Mouse (Mus musculus) lung, adult 2 months (tissue): Measurements from ENCODE around the gene Cbln1.

Source experiments
- CTCF ChIP-seq: fragments of 200-500 bp; IDR thresholded peaks from 2 replicates; pipeline ENCODE4 v1.5.1; 2011; ENCODE audit warnings: mild to moderate bottlenecking, low read length, control low read depth; ENCODE audit not compliant: insufficient read depth
- POLR2A ChIP-seq: fragments of 200-500 bp; IDR thresholded peaks from 2 replicates; pipeline ENCODE4 v1.6.1; 2011; ENCODE audit warnings: low read depth, mild to moderate bottlenecking, control low read depth, low read length, borderline replicate concordance; ENCODE audit errors: extremely low read depth

DNA sequence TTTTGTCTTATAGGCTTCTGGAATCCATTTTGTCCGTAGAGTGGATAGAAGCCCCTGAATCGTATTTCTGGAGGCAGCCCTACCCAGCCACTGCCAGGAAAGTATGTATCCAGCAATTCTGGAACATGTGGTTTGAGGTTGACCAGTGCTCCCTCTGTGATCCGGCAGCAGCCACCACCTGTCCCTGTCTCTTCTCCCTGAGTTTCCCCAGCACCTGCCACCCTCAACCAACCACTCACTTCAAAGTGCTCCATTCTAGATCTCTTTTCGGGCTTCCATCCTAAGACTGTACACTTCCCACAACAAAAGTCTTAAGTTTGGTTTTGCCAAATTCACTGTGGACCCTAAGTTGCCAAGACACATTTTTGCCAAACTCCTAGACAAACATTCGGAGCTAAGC is 41.4 kb upstream of the Cbln1 start:
- no peak for TF ChIP-seq CTCF
- no peak for TF ChIP-seq POLR2A
